Mouse (Mus musculus): Measurements from ENCODE around the gene Gnat1.

Gnat1 gene

DNA sequence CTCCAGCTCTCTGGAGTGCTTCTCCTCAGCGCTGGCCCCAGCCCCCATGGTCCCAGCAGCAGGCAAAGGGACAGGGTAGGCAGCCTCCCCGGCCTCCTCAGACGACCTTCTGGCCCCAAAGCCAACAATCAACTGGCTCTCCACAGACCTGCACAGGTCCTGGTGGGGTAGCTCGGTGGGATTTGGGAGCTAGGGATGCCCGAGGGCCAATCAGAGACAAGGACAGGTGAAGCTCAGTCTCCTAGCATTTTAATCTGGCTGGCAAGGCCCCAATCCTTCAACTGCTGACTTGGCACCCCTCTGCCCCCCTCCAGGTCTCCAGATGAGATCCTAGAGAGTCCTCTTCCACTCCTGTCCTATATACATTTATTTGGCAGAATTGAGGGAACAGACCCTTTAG is at the start of gene Gnat1:
Gene Gnat1 (minus strand): TSS at position 212 of the 400 bp plus-strand sequence.
- DNase-seq, result no peak

DNA sequence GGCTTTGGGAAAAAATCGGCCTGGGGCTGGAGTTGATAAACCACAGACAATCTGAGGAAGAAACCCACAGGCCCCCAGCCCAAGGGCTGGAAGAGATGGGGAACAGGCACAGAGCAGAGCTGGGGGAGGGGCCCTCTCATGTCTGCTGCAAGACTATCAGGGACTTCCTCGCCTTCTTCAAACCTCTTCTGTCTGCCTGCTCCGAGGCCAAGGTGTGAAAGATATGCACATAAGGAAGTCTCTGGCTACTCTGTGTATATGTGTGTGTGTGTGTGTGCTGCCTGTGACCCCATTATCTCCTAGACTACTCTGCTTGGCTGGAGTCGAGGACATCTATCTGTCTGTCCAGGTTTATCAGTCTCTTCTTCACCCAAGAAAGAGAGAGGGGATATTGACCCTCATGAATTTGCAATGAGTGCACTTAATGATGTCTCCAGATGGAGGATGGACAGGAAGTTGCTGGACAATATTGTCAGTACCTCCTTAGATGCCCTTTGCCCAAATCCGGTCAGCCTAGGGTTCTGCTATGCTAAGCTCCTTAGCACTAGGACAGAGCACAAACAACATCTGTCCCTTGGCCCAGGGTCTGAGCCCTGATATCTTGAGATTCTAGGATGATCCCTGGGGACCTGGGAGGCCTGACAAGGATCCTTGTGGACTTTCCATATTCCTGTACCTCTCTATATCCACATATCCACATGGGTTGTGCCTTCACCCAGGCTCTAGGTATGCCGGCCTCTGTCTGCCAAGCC is 49.6 kb upstream of the Gnat1 start:
- DNase-seq, result no peak

DNA sequence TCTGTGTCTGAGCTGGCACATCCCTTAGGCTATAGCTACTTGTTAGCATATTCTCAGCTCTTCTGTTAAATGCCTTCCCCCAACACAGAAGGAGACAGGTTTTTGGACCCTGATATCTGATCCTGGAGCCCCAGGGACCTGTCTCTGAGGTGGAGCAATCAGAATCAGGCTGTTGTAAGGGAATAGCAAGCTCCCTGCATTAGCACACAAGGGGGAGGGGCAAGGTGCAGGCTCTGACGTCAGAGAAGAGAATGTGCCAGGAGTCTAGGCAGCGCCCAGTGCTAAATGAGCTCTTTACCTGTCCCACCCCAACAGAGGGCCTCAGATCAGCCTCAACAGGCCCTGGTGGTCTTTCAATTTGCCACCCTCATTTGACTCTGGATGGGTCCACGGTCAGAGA is 47.5 kb upstream of the Gnat1 start:
- no peak for DNase-seq

DNA sequence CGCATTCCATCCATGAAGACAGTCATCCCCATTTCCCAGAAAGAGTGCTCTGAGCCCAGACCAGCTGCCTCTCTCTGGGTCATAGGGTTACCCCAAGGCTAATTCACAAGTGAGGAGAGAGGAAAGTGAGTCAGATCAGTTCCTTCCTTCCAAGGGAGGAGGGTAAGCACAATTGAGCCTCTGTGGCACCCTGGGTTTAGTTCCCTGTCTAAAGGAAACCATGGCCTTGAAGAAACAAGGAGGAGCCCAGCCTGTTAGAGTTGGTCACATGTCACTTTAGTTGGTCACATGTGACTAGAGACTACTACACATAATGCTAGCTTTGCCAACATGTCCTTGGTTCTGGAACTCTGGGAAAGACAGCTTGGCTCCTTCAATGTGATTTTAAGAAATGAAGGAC is 45.3 kb upstream of the Gnat1 start:
- no peak for DNase-seq

DNA sequence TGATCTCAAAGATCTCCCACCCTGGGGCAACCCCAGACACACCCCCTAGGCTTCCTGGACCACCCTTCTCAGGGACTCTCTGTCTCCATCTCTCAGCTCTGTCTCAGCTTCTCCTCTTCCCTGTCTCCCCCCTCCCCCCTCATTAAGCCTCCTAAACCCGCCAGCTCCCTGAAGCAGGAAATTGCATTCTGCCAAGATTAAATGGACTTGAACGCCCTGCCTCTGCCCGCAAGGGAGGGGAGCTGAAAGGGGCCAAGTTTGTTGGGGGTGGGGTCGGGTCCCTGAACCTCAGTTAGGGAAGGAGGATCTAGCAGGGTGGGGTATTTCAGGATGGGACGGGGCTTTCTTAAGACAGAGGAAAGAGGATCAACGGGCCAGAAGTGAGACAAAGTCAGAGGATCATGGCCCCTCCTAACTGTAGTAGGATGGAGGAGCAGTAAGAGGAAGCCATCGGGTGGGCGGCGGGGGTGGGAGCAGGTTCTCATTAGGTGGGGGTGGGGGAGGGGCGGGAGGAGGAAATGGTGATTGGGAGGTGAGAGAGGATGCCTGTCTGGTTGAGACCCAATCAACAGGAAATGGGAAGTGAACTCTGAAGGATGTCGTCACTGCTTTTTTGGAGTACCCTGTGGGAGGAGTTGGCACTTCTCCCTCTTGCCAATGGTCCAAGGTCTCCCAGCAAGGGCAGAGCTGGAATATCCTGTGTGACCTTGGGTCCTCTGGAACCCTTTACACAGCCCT is 44.5 kb upstream of the Gnat1 start:
- DNase-seq, result peak; percentile 26

DNA sequence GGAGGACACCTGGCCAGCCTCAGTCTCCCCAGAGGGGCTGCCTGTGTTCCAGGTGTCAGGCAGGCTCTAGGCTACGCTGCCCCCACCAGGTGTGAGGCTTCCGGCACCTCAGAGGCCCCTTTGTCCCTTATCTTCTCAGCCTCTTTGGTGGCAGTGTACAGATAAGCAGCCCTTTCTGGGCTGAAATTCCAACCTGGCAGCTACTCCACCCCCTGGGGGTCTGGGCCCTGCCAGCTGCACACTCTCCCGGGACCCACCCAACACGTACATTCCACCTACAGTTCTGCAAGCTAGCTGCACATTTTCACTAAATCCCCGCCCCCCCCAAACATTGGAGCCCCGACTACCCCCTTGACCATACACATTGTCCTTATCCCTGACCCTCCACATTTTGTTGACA is 43.8 kb upstream of the Gnat1 start:
- DNase-seq, result no peak

DNA sequence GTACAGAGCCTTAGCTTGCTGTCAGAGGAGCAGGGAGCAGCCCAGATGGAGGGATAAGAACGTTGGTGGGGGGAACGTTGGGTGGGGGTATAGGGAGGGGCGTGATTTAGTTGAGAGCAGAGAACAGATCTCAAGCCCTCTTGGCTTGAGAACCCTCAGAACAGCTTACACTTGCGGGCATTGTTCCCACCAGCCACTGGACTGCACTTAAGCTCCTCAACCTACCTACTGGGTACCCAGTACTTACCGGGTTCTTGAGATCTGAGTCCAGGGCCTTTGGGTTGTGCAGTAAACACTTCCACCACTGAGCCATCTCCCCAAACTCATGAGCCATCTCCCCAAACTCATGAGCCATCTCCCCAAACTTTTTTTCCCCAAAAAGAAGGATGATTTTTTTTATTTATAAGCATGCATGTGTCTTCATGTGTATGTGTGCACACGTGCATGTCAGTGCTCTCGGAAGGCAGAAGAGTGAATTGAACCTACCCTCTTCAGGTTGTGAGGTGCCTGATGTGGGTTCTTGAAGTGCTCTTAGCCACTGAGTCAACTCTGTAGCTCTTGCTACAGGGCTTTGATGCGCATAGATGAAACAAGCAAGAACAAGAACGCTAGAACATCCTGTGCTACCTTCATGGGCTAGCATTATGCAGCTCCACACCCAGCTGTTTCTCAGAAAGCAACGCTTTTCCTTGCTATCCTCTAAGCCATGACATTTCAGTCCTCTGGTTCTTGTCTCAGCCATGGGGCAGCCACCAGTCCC is 39.4 kb upstream of the Gnat1 start:
- DNase-seq, result no peak

DNA sequence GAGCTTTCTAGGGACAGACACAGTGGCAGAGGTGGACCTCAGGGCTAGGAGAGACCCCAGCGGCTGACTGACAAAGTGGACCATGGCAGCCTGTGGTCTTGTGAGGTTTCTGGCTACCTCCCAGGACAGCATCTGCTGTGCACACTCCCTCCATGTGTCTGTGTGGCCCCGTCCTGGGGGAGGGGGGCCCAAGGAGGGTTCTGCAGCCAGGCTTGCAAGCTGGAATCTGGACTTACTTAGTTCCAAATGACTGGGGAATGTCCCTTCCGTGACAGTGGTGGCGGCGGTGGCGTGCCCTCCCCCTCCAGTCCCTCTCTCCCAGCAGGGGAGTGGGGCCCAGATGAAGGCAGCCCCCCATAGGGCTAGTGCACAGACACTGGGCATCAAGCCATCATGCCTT is 37.4 kb upstream of the Gnat1 start:
- DNase-seq, result no peak

DNA sequence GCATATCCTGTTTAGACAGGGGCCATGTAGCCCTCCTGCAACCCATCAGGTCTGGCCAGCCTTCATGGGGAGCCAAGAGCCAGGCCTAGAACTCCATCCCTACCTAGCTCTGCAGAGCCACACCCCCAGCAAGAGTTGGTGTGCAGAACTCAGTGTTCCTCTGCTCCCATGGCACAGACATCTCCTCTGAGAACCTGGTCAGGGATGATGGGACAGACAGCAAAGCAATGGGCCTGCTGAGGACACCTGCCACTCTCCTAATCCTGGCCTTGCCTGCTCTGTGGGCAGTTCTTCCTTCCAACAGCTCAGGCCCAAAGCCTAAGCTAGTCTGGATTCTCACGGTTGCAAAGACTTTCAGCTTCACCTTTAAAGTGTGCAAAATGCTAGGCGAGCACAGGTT is 36.1 kb upstream of the Gnat1 start:
- DNase-seq, result no peak

DNA sequence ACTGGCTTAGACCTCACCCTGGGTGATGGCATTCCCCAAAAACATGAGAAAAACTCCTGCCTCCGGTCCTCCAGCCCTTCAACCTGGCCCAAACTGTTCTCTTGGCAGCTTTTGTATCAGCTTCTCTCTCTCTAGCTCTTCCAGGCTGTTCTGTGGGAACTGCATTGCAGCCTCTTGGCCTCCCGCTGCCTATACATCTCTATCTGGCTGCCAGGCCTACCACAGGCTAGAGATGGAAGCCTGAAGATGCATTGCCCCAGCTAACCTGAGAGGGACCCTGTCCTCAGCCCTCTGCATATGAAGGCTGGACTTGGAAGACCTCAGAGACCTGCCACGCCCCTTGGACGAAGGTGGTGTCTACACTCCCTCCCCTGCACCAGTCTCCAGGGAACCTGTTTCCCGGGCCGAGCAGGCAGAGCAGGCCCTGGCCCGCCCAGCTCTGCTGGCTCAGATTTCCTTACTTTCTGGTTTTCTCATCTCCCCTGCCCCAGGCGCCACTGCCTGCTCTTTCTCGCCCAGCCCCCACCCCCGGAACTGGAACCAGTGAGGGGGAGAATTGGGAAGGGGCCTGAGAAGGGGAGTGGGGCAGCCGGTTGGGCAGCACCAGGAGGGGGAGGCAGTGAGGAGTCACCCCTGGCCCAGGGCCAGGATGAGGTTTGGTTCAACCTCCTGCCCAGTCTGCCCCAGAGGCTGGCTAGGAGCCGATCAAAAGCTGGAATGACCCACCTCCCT is 34.9 kb upstream of the Gnat1 start:
- DNase-seq, result peak; percentile 39

DNA sequence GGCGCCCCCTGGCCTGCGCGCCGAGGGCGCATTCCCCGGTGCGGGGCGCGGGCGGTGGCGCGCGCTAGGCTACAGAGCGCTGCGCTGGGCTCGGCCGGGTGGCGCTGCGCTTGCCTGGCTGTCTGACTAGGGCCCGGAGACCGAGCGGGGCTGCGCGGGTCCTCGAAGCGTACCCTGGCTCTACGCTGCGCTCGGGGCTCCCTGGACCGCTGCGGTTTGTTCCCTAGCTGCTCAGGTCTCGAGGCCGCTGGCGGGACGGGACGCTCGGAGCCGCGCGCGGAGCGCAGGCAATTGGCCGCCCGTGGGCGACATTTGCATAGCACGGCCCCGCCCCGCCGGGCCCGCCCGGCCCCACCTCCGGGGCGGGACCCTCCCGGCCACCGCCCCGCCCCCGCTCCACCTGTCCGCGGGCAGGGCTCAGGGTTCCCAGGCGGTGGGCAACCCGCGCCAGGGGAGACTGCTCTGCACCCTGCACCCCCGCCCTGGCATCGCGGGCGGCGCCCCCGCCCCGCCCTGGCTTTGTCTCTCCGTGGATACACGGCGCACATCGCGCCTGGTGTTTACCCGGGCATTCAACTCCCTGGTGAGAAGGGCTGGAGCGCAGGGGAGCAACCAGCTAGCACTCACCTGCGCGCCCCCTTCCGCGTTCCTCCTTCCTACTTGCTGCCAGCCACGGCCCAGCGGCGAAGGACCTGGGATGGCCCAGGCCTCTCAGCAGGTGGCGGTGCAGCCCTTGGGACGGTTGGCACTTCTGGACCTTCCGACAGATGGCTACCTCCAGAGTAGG is 30.4 kb upstream of the Gnat1 start, which contains the start of gene Sema3f:
Gene Sema3f (minus strand): TSS at position 779 of the 787 bp plus-strand sequence.
- DNase-seq, result peak; percentile 83

DNA sequence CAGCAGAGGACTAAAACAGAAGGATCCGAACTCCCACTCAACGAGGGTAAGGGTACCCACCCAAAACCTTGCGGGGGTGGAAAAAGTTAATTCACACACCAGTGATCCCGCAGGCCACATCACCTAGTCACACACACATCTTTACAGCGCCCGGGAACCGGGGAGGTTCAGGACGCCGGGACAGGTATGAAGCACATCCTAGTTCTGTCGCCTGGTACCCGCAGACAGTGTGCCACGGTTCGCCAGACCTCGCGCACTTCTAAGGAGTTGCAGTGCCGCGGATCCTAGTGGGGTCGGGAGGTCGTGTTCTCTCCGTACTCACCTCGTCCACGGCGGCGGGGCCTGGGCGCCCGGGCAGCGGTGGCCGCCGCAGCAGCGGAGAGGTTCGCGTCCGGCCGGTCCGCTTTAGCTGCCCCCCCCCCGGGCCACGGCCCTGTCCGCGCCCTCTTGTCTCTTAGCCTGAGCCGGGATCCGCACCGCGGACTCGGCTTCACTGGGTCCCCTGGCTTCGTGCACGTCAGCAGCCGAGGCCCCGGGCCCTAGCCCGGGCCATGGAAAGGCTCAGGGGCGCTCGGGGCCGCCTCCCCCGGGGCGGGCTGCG is 29.7 kb upstream of the Gnat1 start:
- DNase-seq, result no peak

DNA sequence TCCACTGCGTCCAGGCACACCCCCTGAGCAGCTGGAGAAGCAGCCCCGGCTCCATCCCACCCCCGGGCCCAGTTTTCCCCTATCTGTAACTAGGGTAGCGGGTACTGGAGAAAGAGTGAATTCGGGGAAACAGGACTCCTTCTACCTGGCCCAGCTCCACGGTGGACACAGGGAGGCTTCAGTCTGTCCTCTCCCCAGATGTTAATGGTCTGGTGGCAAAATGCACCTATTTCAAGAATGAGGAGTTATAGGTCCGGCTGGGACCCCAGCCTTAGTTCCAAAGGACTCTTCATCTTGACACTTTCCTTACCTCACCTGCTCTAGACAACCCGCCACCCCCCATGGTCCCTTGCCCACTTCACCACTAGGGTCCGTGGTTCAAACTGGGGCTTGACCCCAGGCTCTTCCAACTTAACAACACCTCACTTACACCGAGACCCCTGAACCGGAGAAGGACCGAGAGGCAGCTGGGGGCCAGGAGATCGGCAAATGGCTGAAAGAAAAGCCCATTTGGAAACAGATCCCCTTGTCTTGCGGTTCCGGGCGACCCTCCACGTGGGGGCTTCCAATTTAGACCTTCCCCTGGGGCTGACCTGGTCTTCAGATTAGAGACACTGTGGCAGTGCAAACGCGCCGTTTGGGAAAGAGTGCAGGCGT is 29.1 kb upstream of the Gnat1 start:
- no peak for DNase-seq

DNA sequence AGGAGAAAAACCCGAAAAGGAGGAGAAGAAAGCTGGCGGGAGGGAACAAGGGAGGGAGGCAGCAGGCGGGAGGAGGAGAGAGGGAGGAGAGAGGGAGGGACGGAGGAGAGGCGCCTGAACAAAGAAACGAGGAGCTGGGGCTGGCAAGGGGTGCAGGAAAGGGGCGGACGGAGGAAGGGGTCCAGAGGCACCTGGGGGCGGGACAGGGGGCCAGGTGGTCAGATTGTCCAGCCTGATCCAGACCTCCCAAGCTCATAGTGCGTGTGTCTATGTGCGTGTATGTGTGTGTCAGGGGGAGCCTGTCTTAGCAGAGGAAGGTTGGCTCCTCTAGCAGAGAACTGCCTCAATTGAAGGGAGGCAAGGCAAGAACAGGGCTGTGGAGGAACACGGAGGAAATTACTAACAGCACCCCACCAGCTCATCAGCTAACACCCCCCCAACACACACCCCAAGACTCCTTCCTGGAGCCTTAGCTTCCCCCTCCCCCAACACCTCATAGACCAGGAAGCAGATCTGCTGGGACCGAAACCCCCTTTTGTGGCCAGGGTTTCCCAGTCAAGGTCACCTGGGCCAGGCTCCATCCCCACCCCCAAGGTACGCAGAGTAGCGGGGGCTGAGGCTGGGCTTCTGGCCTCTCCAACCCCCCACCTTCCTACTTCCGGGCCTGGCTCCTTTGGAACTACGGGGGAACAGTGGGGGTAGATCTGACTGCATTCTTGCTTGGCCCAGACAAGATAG is 28.4 kb upstream of the Gnat1 start:
- DNase-seq, result peak; percentile 37

DNA sequence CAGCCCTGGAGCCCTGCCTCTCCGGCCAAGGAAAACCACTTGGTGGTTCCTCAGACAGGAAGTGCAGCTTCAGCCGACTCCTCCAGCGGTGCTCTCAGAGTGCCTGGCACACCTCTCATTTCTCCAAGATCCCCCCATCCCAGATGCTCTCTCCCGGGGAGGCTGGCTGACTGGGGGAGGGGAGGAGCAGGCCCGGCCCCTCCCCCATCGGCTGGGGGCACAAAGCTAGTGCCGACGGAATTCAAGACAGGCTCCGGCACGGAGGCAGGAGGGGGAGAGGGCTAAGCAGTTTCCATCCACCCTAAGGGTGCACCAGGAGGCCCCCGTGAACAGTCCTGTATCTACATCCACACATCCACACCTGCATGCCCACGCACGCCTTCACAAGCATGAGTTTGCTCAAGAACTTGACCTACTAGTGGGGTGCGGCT is 27.3 kb upstream of the Gnat1 start:
- peak; percentile 29 for DNase-seq

DNA sequence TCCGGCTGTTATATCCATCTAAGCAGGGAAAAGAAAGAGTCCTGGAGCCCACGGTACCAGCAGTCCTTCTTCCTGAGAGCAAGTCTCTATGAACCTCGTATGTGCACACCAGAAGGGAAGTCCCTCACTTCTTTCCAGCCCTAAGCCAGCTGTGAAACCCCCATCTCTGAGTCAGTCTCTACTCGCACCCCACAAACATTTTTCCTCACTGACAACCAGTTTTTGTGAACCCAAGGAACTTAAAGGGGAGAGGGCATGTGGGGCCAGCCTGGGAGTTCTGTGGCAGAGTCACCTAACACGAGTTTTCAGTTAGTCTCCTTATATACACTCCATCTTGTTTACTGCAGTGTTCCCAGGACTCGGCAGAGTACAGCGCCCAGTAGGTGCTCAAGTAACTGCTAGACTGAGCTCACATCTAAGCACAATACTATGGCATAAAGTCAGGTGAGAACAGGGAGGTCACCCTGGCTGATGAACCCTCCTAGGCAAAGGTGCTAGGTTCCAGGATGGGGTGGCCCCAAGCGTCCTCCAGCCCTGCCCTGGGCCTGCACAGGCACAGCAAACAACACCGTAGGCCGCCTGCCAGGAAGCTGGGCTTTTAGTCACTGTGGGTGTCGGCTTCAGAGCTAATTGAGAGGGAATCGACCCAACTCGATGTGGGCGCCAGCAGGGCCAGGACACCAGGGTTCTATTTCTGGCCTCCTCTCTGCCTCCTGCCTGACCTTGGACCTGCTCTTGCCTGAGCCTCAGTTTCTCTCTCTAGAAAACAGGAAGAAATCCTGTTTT is 24.0 kb upstream of the Gnat1 start:
- no peak for DNase-seq

DNA sequence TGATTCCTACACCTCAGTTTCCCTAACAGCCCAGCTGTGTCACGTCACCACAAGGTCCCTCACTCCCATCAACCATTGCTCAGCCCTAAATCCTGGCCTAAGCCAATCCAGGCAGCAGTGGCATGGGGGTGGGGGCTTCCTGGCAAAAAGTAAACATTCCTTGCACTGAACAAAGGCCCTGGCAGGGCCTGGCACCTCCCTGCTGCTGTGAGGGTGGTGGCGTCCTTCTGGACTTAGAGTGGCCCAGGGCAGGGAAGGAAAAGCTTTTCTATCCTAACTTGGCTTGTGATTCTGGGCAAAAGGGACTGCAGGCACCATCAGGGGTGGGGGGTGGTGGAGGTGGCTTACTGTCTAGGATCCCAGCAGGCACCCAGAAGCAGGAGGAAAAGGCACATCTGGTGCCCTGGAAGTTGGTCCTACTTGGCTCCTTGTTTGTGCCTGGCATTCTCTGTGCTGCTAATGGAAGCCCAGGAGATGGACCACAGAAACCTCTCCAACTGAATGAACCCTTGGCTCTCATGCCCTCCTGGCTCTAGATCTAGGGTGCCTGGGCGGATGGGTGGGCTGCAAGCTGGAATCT is 23.2 kb upstream of the Gnat1 start:
- DNase-seq, result no peak

DNA sequence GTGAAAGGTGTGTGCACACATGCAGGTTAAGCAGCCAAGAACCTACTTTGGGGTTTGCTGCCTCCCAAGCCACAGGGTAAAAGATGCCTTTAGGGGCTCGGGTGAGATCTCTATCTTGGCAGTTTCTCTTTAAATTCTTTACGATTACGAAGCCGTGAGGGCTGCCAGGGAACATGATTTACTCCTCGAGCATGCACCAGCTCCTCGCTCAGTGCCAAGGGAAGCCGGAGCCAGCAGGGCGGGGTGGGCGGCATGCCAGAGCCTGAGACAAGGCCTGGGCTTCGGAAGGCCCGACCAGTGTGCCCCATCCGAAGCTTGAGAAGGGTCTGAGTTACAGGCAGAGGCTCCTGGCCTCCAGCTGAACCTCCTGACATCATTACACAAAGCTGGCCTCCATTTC is 22.1 kb upstream of the Gnat1 start:
- DNase-seq, result no peak

DNA sequence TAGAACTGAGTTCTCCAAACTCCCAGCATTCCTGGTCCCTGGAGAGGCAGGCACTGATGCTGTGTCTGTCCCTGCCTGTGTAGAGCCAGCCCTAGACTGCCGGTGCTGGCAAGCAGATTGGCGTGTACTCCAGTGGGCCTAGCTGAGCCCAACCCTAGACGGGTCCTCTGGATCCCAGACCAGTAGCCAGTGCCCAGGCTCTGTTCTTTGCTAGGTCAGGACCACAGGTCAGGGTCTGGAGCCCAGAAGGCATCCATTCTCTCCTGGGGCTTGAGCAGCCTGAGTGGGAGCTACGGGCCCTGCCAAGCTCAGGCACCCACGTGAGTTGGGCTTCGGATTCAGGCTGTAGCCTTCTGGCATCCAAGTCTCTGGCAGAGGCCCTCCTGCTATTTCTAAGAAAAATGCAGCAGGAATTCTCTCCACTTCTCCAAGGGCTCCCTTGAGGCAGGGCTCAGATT is 20.6 kb upstream of the Gnat1 start:
- DNase-seq, result no peak
